Mouse (Mus musculus) thymus, postnatal 25 days (tissue): ENCODE data around the gene Rasal3.

ENCODE experiments used
- DNase-seq: peaks from one replicate; pipeline ENCODE4 v3.0.0; 2022

The Rasal3 gene

GRCm38 (mm10) chr17:32403417-32403816 lies at the start of gene Rasal3:
Gene Rasal3 (minus strand): TSS chr17:32403583.
- peak; percentile 79 for DNase-seq

GRCm38 (mm10) chr17:32452482-32452881 lies 49.1 kb upstream of the Rasal3 start, which contains the start of gene Cyp4f39:
Gene Cyp4f39 (plus strand): TSS chr17:32452723.
- peak; percentile 40 for DNase-seq

GRCm38 (mm10) chr17:32450844-32451537 lies 47.6 kb upstream of the Rasal3 start:
- no peak for DNase-seq

GRCm38 (mm10) chr17:32449042-32449441 lies 45.7 kb upstream of the Rasal3 start:
- DNase-seq = no peak

GRCm38 (mm10) chr17:32447195-32447594 lies 43.8 kb upstream of the Rasal3 start:
- DNase-seq = no peak

- no peak for DNase-seq
Observed at GRCm38 (mm10) chr17:32445016-32445415, 41.6 kb upstream of the Rasal3 start.

GRCm38 (mm10) chr17:32443245-32443644 lies 39.9 kb upstream of the Rasal3 start:
- DNase-seq = no peak

- DNase-seq = no peak
Observed at GRCm38 (mm10) chr17:32437106-32437505, 33.7 kb upstream of the Rasal3 start.

- no peak for DNase-seq
Observed at GRCm38 (mm10) chr17:32435151-32435550, 31.8 kb upstream of the Rasal3 start.

GRCm38 (mm10) chr17:32434324-32434723 lies 30.9 kb upstream of the Rasal3 start:
- DNase-seq = no peak

GRCm38 (mm10) chr17:32431972-32432371 lies 28.6 kb upstream of the Rasal3 start:
- no peak for DNase-seq

- DNase-seq = no peak
Observed at GRCm38 (mm10) chr17:32426610-32427009, 23.2 kb upstream of the Rasal3 start.

GRCm38 (mm10) chr17:32424034-32424433 lies 20.7 kb upstream of the Rasal3 start, which contains the start of gene Pglyrp2:
Gene Pglyrp2 (minus strand): TSS chr17:32424167.
- DNase-seq = peak; percentile 82

GRCm38 (mm10) chr17:32420781-32421180 lies 17.4 kb upstream of the Rasal3 start:
- DNase-seq = no peak

GRCm38 (mm10) chr17:32419989-32420388 lies 16.6 kb upstream of the Rasal3 start:
- DNase-seq = no peak

- DNase-seq = no peak
Observed at GRCm38 (mm10) chr17:32416771-32417170, 13.4 kb upstream of the Rasal3 start.

GRCm38 (mm10) chr17:32415417-32416020 lies 12.1 kb upstream of the Rasal3 start:
- no peak for DNase-seq

GRCm38 (mm10) chr17:32411898-32412297 lies 8.5 kb upstream of the Rasal3 start:
- DNase-seq = no peak

- DNase-seq = peak; percentile 87
Observed at GRCm38 (mm10) chr17:32402779-32403157, 615 bp downstream of the Rasal3 start.

GRCm38 (mm10) chr17:32402011-32402778 lies 1.2 kb downstream of the Rasal3 start:
- peak; percentile 40 for DNase-seq

- DNase-seq = no peak
Observed at GRCm38 (mm10) chr17:32396266-32396665, 7.1 kb downstream of the Rasal3 start.

- no peak for DNase-seq
Observed at GRCm38 (mm10) chr17:32393944-32394343, 9.4 kb downstream of the Rasal3 start.

GRCm38 (mm10) chr17:32389101-32389659 lies 14.2 kb downstream of the Rasal3 start, which contains the start of gene Wiz:
Gene Wiz (minus strand): TSS chr17:32389439.
- peak; percentile 91 for DNase-seq
